Mouse (Mus musculus): ENCODE data around the gene Krtap19-9b.

The Krtap19-9b gene

GRCm38 (mm10) chr16:88932165-88932564 lies at the start of gene Krtap19-9b:
Krtap19-9b (minus strand) TSS chr16:88932265.
- DNase-seq (ENCODE audit: extremely low spot score, low read depth, low spot score) = no peak

GRCm38 (mm10) chr16:88962773-88963172 lies 30.7 kb upstream of the Krtap19-9b start, which contains the start of gene Krtap16-3:
Krtap16-3 (minus strand) TSS chr16:88962873.
- DNase-seq (ENCODE audit: extremely low spot score, low read depth, low spot score) = no peak

GRCm38 (mm10) chr16:88941106-88941505 lies 9.0 kb upstream of the Krtap19-9b start:
- DNase-seq (ENCODE audit: extremely low spot score, low read depth, low spot score) = no peak

- DNase-seq (ENCODE audit: extremely low spot score, low read depth, low spot score) = no peak
Measured at GRCm38 (mm10) chr16:88938252-88938651, 6.2 kb upstream of the Krtap19-9b start.

- no peak for DNase-seq (ENCODE audit: extremely low spot score, low read depth, low spot score)
Measured at GRCm38 (mm10) chr16:88896357-88896756, 35.7 kb downstream of the Krtap19-9b start, which contains the start of gene Krtap19-5. Krtap19-5 (minus strand) TSS chr16:88896457.

GRCm38 (mm10) chr16:88886870-88887269 lies 45.2 kb downstream of the Krtap19-9b start:
- DNase-seq (ENCODE audit: extremely low spot score, low read depth, low spot score) = no peak

- DNase-seq (ENCODE audit: extremely low spot score, low read depth, low spot score) = no peak
Measured at GRCm38 (mm10) chr16:88884989-88885388, 47.1 kb downstream of the Krtap19-9b start, which contains the start of gene Krtap19-4. Krtap19-4 (minus strand) TSS chr16:88885089.

All from hindlimb bud, embryonic 11.5 days (tissue).